Mouse (Mus musculus) adrenal gland, adult 8-10 months (tissue): ENCODE data around the gene 4933416C03Rik. TPM values are rescaled to one million over a fixed set of nuclear protein-coding genes. Genes with fewer than 3 reads are reported as not detected.

Source experiments
- DNase-seq: peaks from one replicate; pipeline ENCODE4 v3.0.0; 2022
- total RNA-seq, 4 experiments: library from RNA; stranded (reverse); gene quantifications; 2 replicates each; pipeline ENCODE4 v1.2.4; 2022

Gene 4933416C03Rik
- total RNA-seq, 4 experiments from 2014 or later: not detected

DNA sequence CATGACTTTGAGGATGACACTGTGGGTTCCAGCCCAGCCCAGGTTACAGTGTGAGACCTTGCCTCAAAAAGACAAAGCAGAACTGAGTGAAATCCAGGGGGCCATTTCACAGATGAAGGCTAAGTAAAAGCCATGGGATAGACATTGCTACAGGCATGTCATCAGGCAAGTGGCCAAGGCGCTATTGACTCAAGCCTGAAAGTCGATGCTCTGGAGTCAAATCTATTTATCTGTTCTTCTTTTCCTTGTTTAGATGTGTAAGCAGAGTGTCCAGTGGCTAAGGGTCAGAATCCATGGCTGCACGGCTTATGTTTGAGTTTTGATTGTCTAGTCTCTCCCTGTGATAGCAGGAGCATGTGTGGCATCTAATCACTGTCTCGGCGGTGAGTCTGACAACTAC lies 35.1 kb downstream of the 4933416C03Rik start:
- no peak for DNase-seq

DNA sequence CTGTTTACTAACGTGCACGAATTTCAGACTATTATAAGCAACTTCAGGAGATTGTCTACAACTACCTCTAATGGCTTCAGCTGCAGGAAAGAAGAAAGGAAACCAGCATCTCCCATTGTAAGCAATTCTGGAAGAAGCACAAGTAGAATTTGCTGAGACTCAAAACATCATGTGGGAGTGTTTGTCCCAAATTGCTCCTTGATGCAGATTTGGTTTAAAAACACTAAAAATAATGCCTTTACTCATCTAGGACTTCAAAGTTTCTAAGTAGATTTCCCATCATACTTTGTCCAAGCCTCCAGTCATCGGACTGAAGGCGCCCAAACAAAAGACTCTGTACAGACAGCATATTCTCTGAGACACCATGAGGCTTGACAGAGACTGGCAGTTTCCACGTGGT lies 37.8 kb downstream of the 4933416C03Rik start:
- no peak for DNase-seq

Other genes starting within 250 kb of the 4933416C03Rik start
- 1 to 10 TPM; 3.7 to 7.5 (median 5.9) TPM for gene Ptprr, start 95.7 kb downstream of the 4933416C03Rik start, total RNA-seq
- 10 to 100 TPM; 40.5 to 66.0 (median 57.0) TPM for gene Ptprb, start 161.6 kb upstream of the 4933416C03Rik start, total RNA-seq